Mouse (Mus musculus) lung, embryonic 16.5 days (tissue): Measurements from ENCODE around the gene Zbed4. TPM values are rescaled to one million over a fixed set of nuclear protein-coding genes. Genes with fewer than 3 reads are reported as not detected.
A peak's percentile ranks its signal among the peaks of the same experiment; 100 is the strongest.

Experiments
- ATAC-seq: fragments of 200-750 bp; cut with Nextera tagmentation; 2 replicates; pipeline ENCODE4 v1.8.0; 2017; ENCODE audit warnings: low read depth, mild to moderate bottlenecking, moderate library complexity
- H3K27ac ChIP-seq: fragments of 300-500 bp; sonication (generic); 2 replicates; pipeline ENCODE4 v1.5.1; 2014; ENCODE audit warnings: mild to moderate bottlenecking, control low read depth, low read length
- H3K27me3 ChIP-seq: fragments of 300-500 bp; sonication (generic); 2 replicates; pipeline ENCODE4 v1.6.1; 2014; ENCODE audit warnings: low read depth, low read length, mixed read lengths; ENCODE audit not compliant: control insufficient read depth, insufficient read depth
- H3K36me3 ChIP-seq: fragments of 300-500 bp; sonication (generic); 2 replicates; pipeline ENCODE4 v1.6.1; 2014; ENCODE audit warnings: low read length; ENCODE audit not compliant: control insufficient read depth, insufficient read depth
- H3K4me1 ChIP-seq: fragments of 300-500 bp; sonication (generic); replicated peaks from 2 replicates; pipeline ENCODE4 v1.6.1; 2014; ENCODE audit warnings: low read length, mixed read lengths; ENCODE audit not compliant: control insufficient read depth, insufficient read depth
- H3K4me2 ChIP-seq: fragments of 300-500 bp; sonication (generic); 2 replicates; pipeline ENCODE4 v1.6.1; 2014; ENCODE audit warnings: low read depth, low read length, control low read depth
- H3K4me3 ChIP-seq: fragments of 300-500 bp; sonication (generic); 2 replicates; pipeline ENCODE4 v1.5.1; 2014; ENCODE audit warnings: mild to moderate bottlenecking, low read length, control low read depth
- H3K9ac ChIP-seq: fragments of 300-500 bp; sonication (generic); 2 replicates; pipeline ENCODE4 v1.6.1; 2014; ENCODE audit warnings: low read length, control low read depth
- H3K9me3 ChIP-seq: fragments of 300-500 bp; sonication (generic); 2 replicates; pipeline ENCODE4 v1.6.1; 2016; ENCODE audit warnings: low read length; ENCODE audit not compliant: control insufficient read depth
- WGBS: fragments of 180-500 bp; shearing (Covaris S2); extraction: QIAGEN DNeasy Blood & Tissue Kit; methylation state at CpG from one replicate; pipeline ENCODE4 v1.1.7; 2014; 5-methylcytosine and 5-hydroxymethylcytosine counted together
- polyA plus RNA-seq: library from polyadenylated mRNA; unstranded; fragments of >200 nt; fragmentation: Nextera tagmentation; extraction: Ambion mirVana; gene quantifications from 2 replicates; pipeline ENCODE4 v1.2.1, GENCODE M21; 2015

The Zbed4 gene
- polyA plus RNA-seq, 1 experiment from 2014 or later: 16.2 TPM

GRCm38 (mm10) chr15:88827991-88828799 lies 76.7 kb downstream of the Zbed4 start:
- no peak overlapping the region for H3K27ac ChIP-seq
- H3K9me3 ChIP-seq: no peaks in the 10 kb centered on the region
- H3K36me3 ChIP-seq: peaks cover 20% of the 10 kb centered on the region
- ATAC-seq: peak; percentile 62
- H3K4me1 ChIP-seq: peaks cover 9% of the 10 kb centered on the region
- 19% methylated on average over 9 of the region's 9 CpGs for WGBS
- H3K27me3 ChIP-seq: no peaks in the 10 kb centered on the region
- no peak overlapping the region for H3K4me2 ChIP-seq
- no peak overlapping the region for H3K4me3 ChIP-seq
- no peak overlapping the region for H3K9ac ChIP-seq

GRCm38 (mm10) chr15:88828800-88829705 lies 77.6 kb downstream of the Zbed4 start:
- ATAC-seq: peak; percentile 91
- no peaks in the 10 kb centered on the region for H3K27me3 ChIP-seq
- peaks cover 14% of the 10 kb centered on the region for H3K36me3 ChIP-seq
- no peak overlapping the region for H3K9ac ChIP-seq
- H3K4me2 ChIP-seq: no peak overlapping the region
- peaks cover 9% of the 10 kb centered on the region for H3K4me1 ChIP-seq
- 55% methylated on average over 16 of the region's 17 CpGs for WGBS
- no peak overlapping the region for H3K4me3 ChIP-seq
- no peaks in the 10 kb centered on the region for H3K9me3 ChIP-seq
- H3K27ac ChIP-seq: no peak overlapping the region

GRCm38 (mm10) chr15:88829791-88830440 lies 78.5 kb downstream of the Zbed4 start:
- Histone ChIP-seq H3K36me3 (peaks cover 6% of the 10 kb centered on the region), H3K4me1 (peaks cover 9% of the 10 kb centered on the region), H3K27ac (no peak overlapping the region), H3K4me2 (no peak overlapping the region), H3K27me3 (no peaks in the 10 kb centered on the region), H3K9me3 (no peaks in the 10 kb centered on the region), H3K9ac (no peak overlapping the region), H3K4me3 (no peak overlapping the region)
- no peak for ATAC-seq
- 62% methylated on average over 6 of the region's 6 CpGs for WGBS

- Histone ChIP-seq H3K36me3 (peaks cover 6% of the 10 kb centered on the region), H3K4me3 (no peak overlapping the region), H3K4me2 (no peak overlapping the region), H3K4me1 (peaks cover 9% of the 10 kb centered on the region), H3K27me3 (no peaks in the 10 kb centered on the region), H3K9me3 (no peaks in the 10 kb centered on the region), H3K27ac (no peak overlapping the region), H3K9ac (no peak overlapping the region)
- no peak for ATAC-seq
- WGBS: 84% methylated on average over 5 of the region's 5 CpGs
These were observed 79.2 kb downstream of the Zbed4 start for GRCm38 (mm10) chr15:88830696-88831095.

- Histone ChIP-seq H3K4me1 (peaks cover 9% of the 10 kb centered on the region), H3K27me3 (no peaks in the 10 kb centered on the region), H3K4me3 (no peak overlapping the region), H3K4me2 (no peak overlapping the region), H3K27ac (no peak overlapping the region), H3K36me3 (no peaks in the 10 kb centered on the region; the same call in 1 of the 2 replicates), H3K9ac (0 out of 2 replicates have a peak overlapping the region, but pooled peaks have one; percentile 29), H3K9me3 (no peaks in the 10 kb centered on the region)
- no peak for ATAC-seq
- 43% methylated on average over 5 of the region's 5 CpGs for WGBS
These were observed 80.0 kb downstream of the Zbed4 start for GRCm38 (mm10) chr15:88831482-88831881.

- ATAC-seq: no peak
- H3K4me3 ChIP-seq: no peak overlapping the region
- H3K27ac ChIP-seq: no peak overlapping the region
- no peaks in the 10 kb centered on the region for H3K36me3 ChIP-seq
- H3K4me2 ChIP-seq: no peak overlapping the region
- WGBS: 55% methylated on average over 9 of the region's 9 CpGs
- H3K9ac ChIP-seq: no peak overlapping the region
- no peaks in the 10 kb centered on the region for H3K27me3 ChIP-seq
- H3K9me3 ChIP-seq: no peaks in the 10 kb centered on the region
- peaks cover 14% of the 10 kb centered on the region for H3K4me1 ChIP-seq
These were observed 81.1 kb downstream of the Zbed4 start for GRCm38 (mm10) chr15:88832536-88832935.

Other genes starting within 250 kb of the Zbed4 start
- gene Zdhhc25, start 151.4 kb upstream of the Zbed4 start, polyA plus RNA-seq: not detected in 2 replicates
- 17.7 and 19.0 TPM in 2 replicates for gene Brd1, start 17.4 kb upstream of the Zbed4 start, polyA plus RNA-seq
- gene Alg12, start 67.7 kb downstream of the Zbed4 start, polyA plus RNA-seq: 13.5 and 14.4 TPM in 2 replicates
- 99.5 and 110 TPM in 2 replicates for gene Creld2, start 68.0 kb downstream of the Zbed4 start, polyA plus RNA-seq
- 64.1 and 68.0 TPM in 2 replicates for gene Pim3, start 110.5 kb downstream of the Zbed4 start, polyA plus RNA-seq
- gene Ttll8, start 202.8 kb downstream of the Zbed4 start, polyA plus RNA-seq: not detected in 2 replicates
- gene Mlc1, start 227.3 kb downstream of the Zbed4 start, polyA plus RNA-seq: 1.1 and 2.4 TPM in 2 replicates
- 1.1 and 1.2 TPM in 2 replicates for gene Mov10l1, start 231.2 kb downstream of the Zbed4 start, polyA plus RNA-seq